Mouse (Mus musculus) right cerebral cortex, postnatal 4 days (tissue): Measurements from ENCODE around the gene Haus5.

Experiments used
- DNase-seq: peaks from one replicate; pipeline ENCODE4 v3.0.0-alpha.2; 2022

Haus5 gene

DNA sequence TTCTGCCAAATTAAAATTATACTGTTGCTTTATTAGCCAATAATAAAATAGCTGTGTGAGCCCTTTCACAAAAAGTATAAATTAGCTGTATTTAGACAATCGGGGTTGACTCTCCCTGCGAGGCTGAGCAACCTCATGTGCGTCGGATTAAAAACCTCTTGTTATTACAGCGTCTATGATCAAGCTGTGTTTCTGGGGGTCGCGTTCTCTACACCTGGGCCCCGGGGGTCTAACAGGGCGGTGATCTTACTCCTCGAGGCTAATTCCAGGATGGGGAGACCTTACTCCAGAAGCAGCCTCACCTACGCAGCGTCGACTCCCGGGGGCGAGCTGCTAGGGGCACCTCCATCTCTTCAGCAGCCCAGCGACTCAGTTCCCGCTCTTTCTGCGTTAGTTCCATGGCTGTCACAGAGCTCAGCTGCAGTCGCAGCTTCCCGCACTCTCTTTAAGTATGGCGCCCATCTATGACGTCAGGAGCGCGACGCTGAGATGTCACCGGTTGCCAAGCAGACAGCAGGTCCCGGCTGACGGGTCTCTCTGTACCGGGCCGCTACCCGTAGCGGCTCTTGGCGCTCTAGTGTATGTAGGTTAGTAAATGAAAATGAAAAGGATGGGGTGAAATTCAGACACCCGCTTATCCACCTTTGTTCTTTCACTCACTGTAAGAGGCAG, at the start of gene Haus5:
Gene Haus5, minus strand, starts transcription at position 466 of the 672 bp plus-strand sequence.
- DNase-seq: peak; percentile 91

DNA sequence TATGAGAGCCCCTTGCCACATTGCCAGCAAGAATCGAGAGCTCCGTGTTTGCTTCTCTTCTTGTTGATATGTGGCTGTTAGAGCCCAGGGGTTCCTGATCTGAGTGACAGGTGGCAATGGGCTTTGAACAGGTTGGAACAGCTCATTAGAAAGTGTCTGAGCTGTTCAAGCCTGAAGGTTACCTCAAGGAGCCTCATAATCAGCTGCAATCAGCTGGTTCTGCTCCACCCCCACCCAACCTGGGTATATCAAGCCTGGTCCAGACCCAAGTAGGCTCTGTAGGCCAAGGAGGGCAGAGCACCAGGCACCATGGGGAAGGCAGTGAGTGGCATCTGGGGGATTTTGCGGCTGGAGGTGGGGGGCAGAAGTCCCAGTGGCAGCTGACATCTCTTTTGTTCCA, 47.1 kb upstream of the Haus5 start, which contains the start of gene Atp4a:
Gene Atp4a, plus strand, starts transcription at position 268 of the 400 bp plus-strand sequence.
- no peak for DNase-seq

DNA sequence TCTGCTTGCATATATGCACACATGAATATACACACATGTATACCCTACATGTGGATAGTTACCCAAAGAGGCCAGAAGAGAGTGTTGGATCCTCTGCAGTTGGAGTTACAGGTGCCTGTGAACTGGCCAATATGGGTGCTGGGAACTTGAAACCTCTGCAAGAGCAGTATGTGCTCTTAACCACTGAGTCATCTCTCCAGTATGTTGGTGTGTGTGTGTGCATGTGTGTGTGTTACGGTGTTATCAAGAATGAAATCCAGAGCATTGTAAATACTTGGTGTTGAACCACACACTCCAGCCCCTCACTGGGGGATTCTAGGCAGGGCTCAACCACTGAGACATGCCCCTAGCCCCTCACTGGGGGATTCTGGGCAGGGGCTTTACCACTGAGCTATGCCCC, 42.6 kb upstream of the Haus5 start:
- DNase-seq: no peak

DNA sequence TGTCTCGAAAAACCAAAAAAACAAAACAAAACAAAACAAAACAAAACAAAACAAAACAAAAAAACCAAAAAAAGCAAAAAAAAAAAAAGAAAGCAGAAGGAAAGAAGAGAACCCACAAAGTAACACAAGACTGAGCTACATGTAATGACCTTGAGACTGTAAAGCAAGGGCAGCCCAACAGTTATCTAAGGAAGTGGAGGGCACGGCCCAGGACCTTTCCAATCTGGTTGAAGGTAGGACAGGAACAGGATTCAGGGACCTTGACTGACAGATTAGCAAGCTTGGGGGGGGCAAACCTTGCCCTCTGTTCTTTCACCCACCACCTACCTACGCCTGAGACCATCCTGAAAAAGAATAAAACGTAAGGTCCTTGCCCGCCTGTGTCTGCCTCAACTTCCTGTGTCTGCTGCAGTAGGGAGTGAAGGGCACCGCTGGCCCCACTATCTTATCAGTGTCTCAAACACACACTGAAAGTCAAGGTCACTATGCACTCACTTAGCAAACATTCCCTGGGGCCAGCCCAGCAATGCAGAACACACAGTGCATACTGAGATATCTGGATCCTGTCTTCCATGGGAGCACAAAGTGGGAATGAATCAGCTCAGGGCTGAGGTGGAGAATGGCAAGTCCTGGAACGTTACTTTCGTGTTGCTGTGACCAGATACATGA, 41.6 kb upstream of the Haus5 start:
- no peak for DNase-seq

DNA sequence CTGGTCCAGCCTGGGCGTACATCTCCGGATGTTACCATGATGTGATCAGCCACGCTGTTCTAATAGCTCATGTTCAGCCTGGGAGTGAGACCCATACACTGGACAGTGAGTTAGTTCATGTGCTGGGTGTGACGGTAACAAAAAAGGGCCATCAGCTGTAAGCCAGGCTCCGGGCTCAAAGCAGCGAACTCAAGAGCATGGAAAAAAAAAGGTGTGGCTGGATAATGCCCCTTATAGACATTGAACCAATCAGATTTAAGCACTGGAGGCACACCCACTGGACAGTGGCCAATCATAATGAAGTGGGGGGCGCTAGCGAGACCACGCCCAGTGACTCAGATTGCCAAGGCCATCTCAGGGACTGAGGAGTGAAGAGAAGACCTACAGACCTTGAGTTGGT, 33.8 kb upstream of the Haus5 start, which contains the start of gene 2200002J24Rik:
Gene 2200002J24Rik, plus strand, starts transcription at position 338 of the 400 bp plus-strand sequence.
- DNase-seq: no peak

DNA sequence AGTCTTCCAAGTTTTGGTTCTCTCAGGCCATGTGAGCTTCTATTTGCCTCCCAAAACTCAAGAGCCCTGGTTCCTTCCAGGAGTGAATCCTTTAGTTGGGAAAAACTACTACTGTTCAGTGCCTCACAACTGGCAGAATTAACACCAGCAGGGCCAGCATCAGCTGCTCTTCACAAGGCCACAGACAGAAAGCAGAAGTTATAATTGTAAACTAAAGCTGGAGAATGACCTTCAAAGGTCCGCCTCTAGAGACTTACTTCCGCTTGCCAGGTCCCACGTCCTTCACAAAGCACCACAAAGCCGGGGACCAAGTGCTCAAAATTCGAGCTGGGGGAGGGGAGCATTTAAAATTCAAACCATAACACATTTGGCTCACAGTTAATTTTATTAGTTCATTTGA, 33.3 kb upstream of the Haus5 start:
- no peak for DNase-seq

DNA sequence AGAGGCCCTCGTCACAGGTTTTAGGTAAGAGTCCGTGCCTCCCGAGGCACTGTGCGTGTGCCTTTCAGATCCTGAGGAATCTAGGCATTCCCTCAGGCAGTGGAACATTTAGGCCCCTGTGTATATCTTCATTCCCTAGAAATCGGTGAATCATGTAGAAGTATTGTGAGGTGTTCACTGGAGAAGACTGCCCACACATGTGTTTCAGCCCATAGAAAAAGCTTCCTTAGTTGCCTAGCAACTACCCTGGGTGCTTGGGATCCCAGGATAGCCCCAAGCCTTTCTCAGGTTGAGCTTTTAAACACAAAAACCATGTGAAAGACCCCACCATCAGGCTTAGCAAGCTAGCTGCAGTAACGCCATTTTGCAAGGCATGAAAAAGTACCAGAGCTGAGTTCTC, 23.5 kb upstream of the Haus5 start:
- no peak for DNase-seq

DNA sequence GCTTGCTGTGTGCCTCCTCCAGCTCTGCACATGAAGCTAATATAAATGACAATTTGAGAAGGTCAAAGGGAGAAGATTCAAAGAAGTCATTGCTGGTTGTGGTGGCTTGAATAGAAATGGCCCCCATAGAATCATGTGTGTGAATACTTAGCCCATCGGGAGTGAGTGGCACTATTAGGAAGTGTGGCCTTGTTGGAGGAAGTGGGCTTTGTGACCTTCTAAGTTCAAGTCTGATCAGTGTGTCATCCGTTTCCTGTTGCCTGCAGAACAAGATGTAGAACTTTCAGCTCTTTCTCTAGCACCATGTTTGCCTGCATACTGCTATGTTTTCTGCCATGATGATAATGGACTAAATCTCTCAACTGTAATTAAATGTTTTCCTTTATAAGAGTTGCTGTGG, 18.6 kb upstream of the Haus5 start:
- DNase-seq: no peak

DNA sequence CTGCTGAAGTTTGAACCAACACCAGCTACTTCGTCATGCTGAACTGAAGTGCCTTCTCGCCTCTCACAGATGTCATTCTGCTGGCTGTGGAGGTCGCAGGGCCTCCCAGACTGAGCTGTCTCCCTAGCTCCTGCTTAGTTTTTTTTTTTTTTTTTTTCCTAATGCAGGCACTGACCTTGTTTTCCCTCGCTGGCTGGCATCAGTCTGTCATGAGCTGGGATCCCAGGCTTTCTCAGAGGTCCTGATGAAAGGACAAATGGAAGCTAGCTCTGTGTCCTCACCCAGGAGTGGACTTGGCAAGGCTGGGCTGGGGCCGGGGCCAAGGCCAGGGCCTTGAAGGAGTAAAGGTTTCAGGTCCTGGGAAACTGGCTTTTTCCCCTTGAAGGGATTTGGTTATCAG, 17.1 kb upstream of the Haus5 start:
- DNase-seq: no peak

DNA sequence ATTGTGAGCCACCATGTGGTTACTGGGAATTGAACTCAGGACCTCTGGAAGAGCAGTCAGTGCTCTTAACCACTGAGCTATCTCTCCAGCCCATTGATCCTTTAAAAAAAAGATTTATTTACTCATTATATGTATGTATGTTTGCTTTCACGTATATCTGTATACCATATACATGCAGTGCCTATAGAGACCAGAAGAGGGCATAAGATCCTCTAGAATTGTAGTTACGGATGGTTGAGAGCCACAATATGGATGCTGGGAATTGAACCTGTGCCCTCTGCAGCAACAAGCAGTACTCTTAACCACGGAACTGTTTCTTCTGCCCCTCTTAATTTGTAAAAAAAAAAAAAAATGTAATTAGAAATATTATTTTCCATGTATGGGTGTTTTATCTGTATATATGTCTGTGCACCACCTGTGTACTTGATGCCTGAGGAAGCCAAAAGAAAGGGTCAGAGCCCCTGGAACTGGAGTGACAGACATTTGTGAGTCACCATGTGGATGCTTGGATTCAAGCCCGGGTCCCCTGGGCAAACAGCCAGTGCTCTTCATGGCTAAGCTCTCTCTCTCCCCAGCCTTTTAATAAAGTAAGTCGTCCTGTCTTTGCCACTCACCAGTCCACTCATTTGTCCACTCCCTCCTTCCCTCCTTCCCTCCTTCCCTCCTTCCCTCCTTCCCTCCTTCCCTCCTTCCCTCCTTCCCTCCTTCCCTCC, 13.6 kb upstream of the Haus5 start:
- peak; percentile 38 for DNase-seq

DNA sequence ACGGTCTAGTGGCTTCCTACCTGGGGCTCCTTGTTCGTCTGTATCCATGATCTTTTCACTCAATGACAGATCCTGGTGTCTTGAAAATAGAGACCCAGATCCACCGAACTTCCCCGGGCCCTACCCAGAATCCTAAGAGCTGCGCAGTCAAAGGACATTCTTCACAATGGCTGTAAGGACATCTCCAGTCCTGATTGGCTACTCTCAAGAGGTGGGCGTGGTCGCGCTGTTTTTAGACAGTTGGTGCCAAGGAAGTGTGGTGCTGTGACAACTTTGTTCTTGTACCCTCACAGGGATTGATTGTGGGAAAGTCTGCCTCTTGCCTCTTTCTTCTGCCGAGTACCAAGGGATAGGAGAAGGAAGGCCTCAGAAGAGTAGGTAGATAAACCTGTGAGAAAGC, 6.7 kb upstream of the Haus5 start, which contains the start of gene Pmis2:
Gene Pmis2, minus strand, starts transcription at position 126 of the 400 bp plus-strand sequence.
- DNase-seq: no peak

DNA sequence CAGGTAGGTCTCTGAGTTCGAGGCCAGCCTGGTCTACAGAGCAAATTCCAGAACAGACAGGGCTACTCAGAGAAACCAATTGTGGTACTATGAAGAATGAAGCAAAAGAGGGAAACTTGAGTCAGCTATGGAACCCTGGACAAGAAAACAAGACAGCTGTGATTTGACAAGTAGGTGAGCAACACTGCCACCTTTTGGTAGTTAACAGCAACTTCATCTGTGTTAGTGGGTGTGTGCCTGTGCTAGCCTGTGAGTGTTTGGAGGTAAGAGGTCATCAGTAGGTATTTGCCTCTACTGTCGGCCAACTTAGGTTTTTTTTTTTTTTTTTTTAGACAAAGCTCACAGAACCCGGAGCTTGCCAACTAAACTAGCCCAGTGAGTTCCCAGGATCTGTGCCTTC, 4.4 kb upstream of the Haus5 start:
- no peak for DNase-seq

DNA sequence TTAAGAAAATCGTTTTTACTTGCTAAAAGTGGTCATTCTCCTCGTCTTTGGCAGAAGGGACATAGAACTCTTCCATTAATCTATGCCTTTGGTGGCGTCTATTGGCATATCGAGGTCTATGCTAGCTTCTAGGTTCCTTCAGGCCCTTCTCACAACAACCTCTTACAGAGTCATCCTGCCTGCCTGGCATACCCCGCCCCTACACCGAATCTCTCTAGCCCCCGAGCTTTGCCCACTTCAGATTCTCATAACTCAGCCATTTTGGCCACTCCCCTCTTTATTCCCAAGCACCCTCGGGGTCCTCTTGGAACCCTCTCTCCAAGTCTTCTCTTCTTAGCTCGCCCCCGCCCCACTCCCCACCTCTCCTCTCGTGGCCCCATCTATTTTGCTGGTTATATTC, 527 bp upstream of the Haus5 start:
- peak; percentile 25 for DNase-seq

DNA sequence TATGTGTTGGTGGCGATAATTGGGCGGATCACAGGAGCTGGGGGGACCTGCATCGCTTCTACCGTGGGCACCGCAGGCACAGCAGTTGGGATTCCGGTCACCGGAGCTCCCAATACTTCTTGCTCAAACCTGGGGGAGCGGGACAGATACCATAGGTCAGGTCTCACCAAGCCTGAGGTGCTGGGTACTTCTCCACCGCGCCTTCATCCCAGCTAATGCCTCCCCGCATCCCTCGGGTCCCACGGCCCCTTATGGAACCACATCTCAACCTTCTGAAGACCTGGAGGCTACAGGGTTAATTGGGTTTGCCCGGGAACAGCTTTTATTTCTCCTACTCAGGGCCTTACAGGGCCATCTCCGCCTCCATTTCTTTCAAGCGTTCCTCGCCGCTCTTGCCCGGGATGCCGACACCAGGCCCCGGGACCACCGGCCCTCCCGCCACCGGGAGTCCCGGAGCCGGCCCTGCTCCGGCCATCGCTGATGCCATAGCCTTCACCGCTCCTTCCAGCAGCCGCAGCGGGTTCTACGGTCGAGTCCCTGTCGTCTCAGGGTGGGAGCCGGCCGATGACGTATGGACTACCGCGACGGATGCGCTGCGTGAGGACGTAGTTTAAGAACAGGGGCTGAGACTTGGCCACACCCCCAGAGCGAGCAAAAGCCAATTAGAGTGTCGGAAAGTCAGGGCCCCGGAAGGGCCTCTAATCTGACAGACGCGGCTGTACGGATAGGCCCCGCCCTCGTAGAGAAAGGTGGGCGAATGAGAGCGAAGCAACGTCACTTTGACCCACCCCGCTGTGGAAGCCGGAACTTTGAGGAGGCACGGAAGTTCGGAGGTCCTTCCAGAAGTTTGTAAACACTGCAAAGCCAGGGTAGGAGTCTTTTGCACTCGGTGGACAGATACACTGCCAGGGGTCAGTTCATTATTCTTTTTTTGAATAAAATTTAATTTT, 14.9 kb downstream of the Haus5 start, which contains the start of gene Rbm42:
Gene Rbm42, minus strand, starts transcription at position 727 of the 950 bp plus-strand sequence.
- DNase-seq: peak; percentile 95

DNA sequence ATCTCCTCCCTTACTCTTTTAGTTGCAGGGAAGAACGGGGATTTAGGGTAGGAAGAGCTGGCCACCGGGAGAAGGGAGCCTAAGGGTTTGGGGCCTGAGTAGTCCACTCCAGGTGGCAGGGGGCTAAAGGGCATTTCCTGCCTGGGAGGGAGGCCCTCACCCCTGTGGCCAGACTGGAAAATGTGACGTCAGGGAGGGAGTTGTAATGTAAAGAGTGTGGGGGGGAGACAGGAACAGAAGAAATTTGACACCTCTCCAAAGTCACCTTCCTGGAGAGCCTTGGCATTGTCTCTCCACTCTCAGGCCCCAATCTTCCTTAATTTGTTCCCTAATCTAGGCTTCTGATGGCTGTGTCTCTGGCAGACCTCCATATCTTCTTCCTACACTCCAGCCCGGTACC, 25.7 kb downstream of the Haus5 start:
- no peak for DNase-seq

DNA sequence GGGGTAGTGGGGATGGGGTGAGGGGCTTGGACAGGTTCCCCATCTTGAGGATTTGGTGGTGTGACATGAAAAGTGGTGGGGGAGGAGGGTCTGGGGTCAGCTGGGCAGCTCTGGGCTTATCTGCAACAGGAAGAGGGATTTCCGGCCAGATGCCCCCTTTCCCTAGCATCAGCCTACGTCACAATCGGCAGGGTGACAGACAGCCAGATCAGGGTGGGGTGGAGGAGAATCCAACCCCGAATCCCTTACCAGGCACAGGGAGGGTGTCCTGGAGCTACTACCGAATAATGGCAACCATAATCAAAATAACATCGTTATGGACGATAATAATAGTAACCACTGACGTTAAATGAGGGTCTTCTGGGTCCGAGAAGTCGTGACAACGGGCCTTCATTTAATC, 28.4 kb downstream of the Haus5 start:
- no peak for DNase-seq

DNA sequence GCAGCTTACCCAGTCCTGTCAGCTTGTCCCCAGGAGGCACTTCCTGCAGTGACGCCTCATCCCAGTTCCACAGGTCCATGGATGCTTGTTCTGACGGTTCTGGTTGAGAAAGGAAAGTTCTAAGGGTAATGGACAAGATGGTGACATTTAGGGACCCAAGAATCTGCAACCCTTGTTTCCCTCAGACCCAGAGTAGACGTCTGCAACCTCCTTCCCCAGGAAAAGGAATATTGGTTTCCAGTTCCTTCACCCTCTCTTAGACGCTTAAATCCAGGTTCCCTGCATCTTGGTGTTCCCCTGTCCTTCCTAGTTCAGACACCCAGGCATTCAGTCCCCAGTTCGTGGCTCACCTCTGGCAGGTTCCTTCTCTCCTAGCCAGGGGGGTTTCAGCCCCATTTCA, 29.0 kb downstream of the Haus5 start, which contains the start of gene Etv2:
Gene Etv2, minus strand, starts transcription at position 101 of the 400 bp plus-strand sequence.
- DNase-seq: no peak

DNA sequence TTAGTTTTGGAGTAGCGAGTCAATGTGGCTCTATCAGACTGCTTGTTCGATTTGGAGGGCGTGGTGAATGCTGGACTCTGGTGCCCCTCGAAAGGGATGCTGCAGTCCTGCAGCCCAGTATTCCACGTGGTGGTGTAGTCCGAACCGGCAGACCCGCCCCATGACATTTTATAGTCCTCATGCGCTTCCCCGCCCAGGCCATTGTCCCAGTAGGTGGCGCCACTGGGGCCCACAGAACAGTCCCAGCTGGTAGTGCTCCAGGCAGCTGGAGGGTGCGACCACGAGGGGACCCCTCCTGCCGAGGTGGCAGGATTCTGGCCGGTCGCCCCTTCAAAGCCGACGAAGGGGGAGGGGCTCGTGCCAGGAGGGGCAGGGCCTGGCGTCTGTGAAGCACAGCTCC, 30.2 kb downstream of the Haus5 start:
- peak; percentile 64 for DNase-seq

DNA sequence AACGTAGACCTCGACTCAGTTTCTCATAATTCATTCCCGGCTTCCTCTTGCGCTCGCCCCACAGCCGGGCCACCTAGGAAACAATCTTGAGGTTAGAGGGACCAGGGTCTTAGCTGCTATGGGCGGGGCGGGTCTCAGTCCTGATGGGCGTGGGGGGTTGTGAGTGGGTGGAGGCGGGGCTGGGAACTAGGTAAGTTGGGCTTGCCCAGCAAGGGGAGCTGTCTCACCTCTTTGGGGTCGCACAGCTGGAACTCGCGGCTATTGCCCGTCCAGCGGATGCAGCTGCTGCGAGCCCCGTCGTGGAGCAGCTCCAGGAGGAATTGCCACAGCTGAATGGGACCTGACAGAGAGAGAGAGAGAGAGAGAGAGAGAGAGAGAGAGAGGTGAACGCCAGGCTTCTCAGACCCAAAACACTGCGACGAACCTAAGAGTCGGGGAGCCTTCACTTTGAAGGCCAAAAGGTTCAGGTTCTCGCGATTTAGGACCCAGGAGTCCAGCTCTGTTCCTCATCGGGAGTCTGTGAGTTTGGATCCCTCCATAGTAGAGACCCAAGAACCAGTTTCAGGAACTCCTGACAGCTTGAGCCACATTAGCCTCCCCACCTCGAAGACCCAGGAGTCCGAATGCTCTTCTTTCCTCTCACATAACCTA, 30.9 kb downstream of the Haus5 start:
- DNase-seq: no peak

DNA sequence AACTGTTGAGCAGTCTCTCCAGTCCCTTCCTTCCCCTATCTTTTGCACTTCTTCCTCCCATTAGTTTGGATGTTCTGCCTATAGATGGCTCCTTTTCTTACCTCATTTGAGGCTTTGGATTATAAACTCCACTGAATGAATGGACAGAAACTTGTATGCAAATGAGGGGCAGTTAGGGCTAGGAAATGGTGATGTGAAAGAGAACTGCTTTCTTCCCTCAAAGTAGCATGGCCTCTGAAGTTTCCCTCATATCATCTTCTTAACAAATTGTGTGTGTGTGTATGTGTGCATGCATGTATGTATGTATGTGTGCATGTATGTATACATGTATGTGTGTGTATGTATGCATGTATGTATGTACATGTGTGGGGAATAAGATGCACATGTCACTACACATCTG, 35.8 kb downstream of the Haus5 start:
- DNase-seq: no peak

DNA sequence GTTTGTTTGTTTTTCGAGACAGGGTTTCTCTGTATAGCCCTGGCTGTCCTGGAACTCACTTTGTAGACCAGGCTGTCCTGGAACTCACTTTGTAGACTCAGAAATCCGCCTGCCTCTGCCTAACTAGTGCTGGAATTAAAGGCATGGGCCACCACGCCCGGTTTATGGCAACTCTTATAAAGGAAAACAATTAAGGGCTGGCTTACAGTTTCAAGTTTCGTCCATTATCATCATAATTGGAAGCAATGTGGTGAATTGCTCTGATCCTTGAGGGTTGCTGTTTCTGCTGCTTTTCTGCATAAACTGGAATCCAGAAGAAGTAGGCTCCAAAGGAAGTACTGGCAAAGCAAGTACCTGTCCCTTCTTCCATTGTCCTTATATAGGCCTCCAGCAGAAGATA, 38.1 kb downstream of the Haus5 start:
- no peak for DNase-seq
